ENCODE assay signal across 8 mouse cellular contexts in the genomic region with DNA sequence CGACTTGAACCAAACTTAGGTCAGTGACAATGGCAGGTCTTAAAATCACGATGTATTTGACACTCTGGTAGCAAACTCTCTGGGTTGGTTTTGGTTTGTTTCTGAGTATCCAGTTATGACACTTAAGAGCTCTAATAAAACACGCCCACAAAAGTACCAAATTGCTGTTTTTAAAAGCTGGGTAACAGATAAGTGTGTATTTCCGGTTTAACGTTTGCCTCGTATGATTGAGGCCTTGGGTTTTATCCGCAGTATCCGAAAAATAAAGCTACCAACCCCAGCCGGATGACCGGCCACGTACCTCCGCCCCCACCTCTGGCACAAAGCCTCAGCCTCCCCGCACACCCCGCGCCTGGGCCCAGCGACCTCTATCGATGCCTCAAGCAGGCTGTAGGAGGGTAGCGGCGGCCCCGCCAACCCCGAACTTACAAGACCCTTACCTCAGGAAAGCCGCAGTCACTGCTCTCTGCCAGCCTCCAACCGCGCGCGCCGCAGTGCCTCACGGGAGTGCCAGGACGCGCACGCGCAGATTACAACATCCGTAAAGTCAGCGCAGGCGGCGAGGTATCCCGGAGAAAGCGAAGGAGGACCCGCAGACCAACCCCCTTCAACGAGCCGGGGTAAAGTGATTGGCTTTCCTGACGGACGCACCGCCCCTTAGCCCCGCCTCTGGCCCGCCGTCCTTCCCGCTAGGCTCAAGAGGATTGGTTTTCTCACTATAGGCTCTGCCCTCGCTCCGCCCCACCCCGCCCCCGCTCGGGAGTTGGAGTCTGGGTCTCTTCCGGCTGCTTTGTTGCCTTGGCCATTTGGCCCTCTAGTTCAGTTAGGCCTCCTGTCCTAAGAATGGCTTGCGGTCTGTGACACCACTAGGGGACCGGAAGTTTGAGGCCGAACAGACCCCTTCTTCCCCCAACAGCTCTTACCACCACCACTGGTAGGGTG. TPM values are rescaled to one million over a fixed set of nuclear protein-coding genes. Genes with fewer than 3 reads are reported as not detected.
DNase-seq lines count a peak whose midpoint lies in the region; ATAC-seq lines count a peak whose summit lies in the region.

A gene (minus strand): TSS at position 499 of the 942 bp plus-strand sequence.
A gene (minus strand): TSS at position 578 of the 942 bp plus-strand sequence.

- peak; percentile 94 for ATAC-seq in megakaryocyte progenitor cell, adult 5-6 weeks (replicated peaks; ENCODE audit: poor library complexity)

- DNase-seq in adipocyte (ENCODE audit: low spot score): peak; percentile 99
- peak; percentile 100 for DNase-seq in embryo, embryonic 10 days (ENCODE audit: low spot score)
- peak; percentile 94 for DNase-seq in gastrocnemius, postnatal 10 days
- peak; percentile 99 for DNase-seq in induced T-regulatory cell, adult 2 months (ENCODE audit: low read depth)
- peak; percentile 96 to 98 for DNase-seq in left cerebral cortex, adult 9 months (ENCODE audit: low spot score in 2 of 2)
- DNase-seq in right cerebral cortex, postnatal 14 days: peak; percentile 97
- peak; percentile 90 to 98 for DNase-seq in urinary bladder, postnatal 36 days (ENCODE audit: low spot score in 2 of 2)

RNA-seq across cellular contexts. Expression of the first gene that starts in this region (rescaled TPM):
- 1 to 10 TPM; 1.2 to 1.8 TPM for total RNA-seq in gastrocnemius, postnatal 10 days (2021)
- total RNA-seq in megakaryocyte progenitor cell, adult 5-6 weeks (2015): 1.7 and 2.1 TPM in 2 replicates
- 1.2 and 2.5 TPM in 2 replicates for total RNA-seq in megakaryocyte progenitor cell, adult 5-6 weeks (2017)

RNA-seq across cellular contexts. Expression of the second gene that starts in this region (rescaled TPM):
- 1 to 10 TPM; 5.0 to 5.8 TPM for total RNA-seq in gastrocnemius, postnatal 10 days (2021)
- 90.0 and 96.2 TPM in 2 replicates for total RNA-seq in megakaryocyte progenitor cell, adult 5-6 weeks (2015)
- 108 and 158 TPM in 2 replicates for total RNA-seq in megakaryocyte progenitor cell, adult 5-6 weeks (2017)

Comparison
In these comparisons a context has a peak if more than half of its experiments do, and no peak if none do; other contexts are left out.
1. Peak in every context shown above with its lines: DNase-seq and ATAC-seq.
2. RNA of the second gene that starts in this region (total RNA-seq): 90.0 to 158 TPM in megakaryocyte progenitor cell, adult 5-6 weeks; 5.0 to 5.8 TPM in gastrocnemius, postnatal 10 days; every median in the first group is over 10 times any median in the second.